Mouse (Mus musculus): Measurements from ENCODE around the gene Zfp983. TPM values are rescaled to one million over a fixed set of nuclear protein-coding genes. Genes with fewer than 3 reads are reported as not detected.
"Not testable (repeated sequence)": the region's sequence is repeated elsewhere in the genome, so short reads cannot be mapped to it uniquely, and the experiment has no call there.

Zfp983 gene
- polyA plus RNA-seq, 1 experiment from 2014 or later, result 3.0 TPM

DNA sequence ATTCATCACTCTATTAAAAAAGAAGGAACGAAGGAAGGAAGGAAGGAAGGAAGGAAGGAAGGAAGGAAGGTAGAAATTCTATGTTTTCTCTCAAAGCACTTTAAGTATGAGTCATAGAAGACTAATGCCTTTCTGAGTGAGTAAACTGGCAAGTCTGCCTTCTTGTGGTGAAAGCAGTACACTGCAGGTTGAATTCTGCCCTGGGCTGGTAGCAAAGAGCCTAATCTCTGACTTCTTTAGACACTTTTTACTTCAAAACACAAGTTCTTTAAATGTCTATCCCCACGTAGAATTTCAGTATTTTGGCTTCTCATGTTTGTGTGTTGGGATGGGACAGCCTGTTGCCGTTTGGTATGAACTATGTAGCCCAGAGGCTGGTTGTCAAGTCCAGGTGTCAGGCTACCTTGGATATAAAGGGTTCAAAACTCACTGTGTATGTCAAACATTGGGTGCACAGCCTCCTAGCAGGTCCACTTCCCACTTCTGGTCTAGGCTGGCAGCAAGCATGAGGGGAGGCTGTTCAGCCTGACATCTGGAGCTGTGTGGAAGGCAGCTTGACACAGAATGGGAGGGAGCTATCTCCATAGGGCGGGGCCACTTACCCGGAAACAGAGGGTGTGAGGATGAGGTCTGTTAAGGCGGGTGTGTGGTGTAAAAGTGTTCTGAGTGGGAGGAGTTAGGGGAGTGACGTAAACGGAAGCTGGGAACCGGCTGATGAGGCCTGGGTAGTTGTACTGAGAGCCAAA, 29.0 kb downstream of the Zfp983 start:
- peak overlapping the region; percentile 58; the same call in 1 of the 2 replicates for H3K9ac ChIP-seq (ENCODE audit: low read depth, low read length)
- 4% methylated on average over 9 of the region's 9 CpGs for WGBS (ENCODE audit: insufficient replicate concordance)
- H3K4me1 ChIP-seq (ENCODE audit: control insufficient read depth, insufficient read depth, low read length), result no peaks in the 10 kb centered on the region
- no peaks in the 10 kb centered on the region for H3K36me3 ChIP-seq (ENCODE audit: control insufficient read depth, insufficient read depth, low read length)
- H3K4me3 ChIP-seq (ENCODE audit: low read depth, low read length), result peak overlapping the region; percentile 51
- ATAC-seq (replicated peaks; ENCODE audit: insufficient number of reproducible peaks, low FRiP score, low TSS enrichment), result peak; percentile 100
- H3K27ac ChIP-seq (ENCODE audit: low read depth, low read length), result peak overlapping the region; percentile 71
- no peaks in the 10 kb centered on the region for H3K9me3 ChIP-seq (replicated peaks; ENCODE audit: control insufficient read depth, low read length)
- no peaks in the 10 kb centered on the region for H3K27me3 ChIP-seq (ENCODE audit: control insufficient read depth, insufficient read depth, low read length)
- peak overlapping the region; percentile 63 for H3K4me2 ChIP-seq

DNA sequence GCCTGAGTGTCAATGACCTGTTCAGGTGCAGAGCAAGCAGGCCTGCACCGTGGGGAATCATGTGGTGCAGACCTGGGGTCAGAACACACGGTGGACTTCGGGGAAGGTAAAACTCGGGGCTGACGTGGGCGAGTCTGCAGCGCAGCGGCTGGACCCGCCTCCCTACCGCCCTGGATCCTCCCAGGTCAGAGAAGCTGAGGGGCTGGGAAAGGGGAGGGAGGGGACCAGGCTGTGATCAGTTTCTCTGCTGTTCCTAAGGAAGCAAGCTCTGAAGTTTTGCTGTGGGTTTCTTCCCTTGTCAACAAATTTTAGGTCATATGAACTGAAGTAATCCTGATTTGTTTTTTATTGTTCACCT, 29.6 kb downstream of the Zfp983 start:
- H3K4me3 ChIP-seq (ENCODE audit: low read depth, low read length), result peak overlapping the region; percentile 51
- peak overlapping the region; percentile 63 for H3K4me2 ChIP-seq
- WGBS (ENCODE audit: insufficient replicate concordance), result 1% methylated on average over 10 of the region's 10 CpGs
- H3K4me1 ChIP-seq (ENCODE audit: control insufficient read depth, insufficient read depth, low read length); H3K9ac ChIP-seq (ENCODE audit: low read depth, low read length); H3K9me3 ChIP-seq (replicated peaks; ENCODE audit: control insufficient read depth, low read length); H3K27me3 ChIP-seq (ENCODE audit: control insufficient read depth, insufficient read depth, low read length); H3K36me3 ChIP-seq (ENCODE audit: control insufficient read depth, insufficient read depth, low read length): not testable (repeated sequence)
- H3K27ac ChIP-seq (ENCODE audit: low read depth, low read length), result peak overlapping the region; percentile 71; the same call in 1 of the 2 replicates
- peak; percentile 89 for ATAC-seq (replicated peaks; ENCODE audit: insufficient number of reproducible peaks, low FRiP score, low TSS enrichment)

DNA sequence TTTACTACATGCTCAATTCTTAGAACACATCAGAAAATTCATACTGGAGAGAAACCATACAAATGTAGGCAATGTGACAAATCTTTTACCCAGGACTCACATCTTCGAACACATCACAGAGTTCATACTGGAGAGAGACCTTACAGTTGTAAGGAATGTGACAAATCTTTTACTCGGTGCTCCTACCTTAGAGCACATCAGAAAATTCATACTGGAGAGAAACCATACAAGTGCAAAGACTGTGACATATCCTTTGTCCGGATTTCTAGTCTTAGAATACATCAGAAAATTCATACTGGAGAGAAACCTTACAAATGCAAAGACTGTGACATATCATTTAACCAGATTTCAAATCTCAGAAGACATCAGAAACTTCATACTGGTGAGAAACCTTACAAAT, 41.1 kb downstream of the Zfp983 start, which contains the start of gene Gm10226:
Gene Gm10226, plus strand, starts transcription at position 301 of the 400 bp plus-strand sequence.
- Histone ChIP-seq H3K9me3 (replicated peaks; ENCODE audit: control insufficient read depth, low read length) (no peaks in the 10 kb centered on the region), H3K36me3 (ENCODE audit: control insufficient read depth, insufficient read depth, low read length) (peaks cover 3% of the 10 kb centered on the region; the same call in 1 of the 2 replicates), H3K4me3 (ENCODE audit: low read depth, low read length) (no peak within 1 kb of the TSS), H3K27me3 (ENCODE audit: control insufficient read depth, insufficient read depth, low read length) (no peaks in the 10 kb centered on the region), H3K9ac (ENCODE audit: low read depth, low read length) (no peak within 1 kb of the TSS), H3K4me2 (no peak within 1 kb of the TSS), H3K27ac (ENCODE audit: low read depth, low read length) (no peak within 1 kb of the TSS), H3K4me1 (ENCODE audit: control insufficient read depth, insufficient read depth, low read length) (no peaks in the 10 kb centered on the region)
- ATAC-seq (replicated peaks; ENCODE audit: insufficient number of reproducible peaks, low FRiP score, low TSS enrichment), result no peak
- WGBS (ENCODE audit: insufficient replicate concordance), result 86% methylated on average over 3 of the region's 3 CpGs

DNA sequence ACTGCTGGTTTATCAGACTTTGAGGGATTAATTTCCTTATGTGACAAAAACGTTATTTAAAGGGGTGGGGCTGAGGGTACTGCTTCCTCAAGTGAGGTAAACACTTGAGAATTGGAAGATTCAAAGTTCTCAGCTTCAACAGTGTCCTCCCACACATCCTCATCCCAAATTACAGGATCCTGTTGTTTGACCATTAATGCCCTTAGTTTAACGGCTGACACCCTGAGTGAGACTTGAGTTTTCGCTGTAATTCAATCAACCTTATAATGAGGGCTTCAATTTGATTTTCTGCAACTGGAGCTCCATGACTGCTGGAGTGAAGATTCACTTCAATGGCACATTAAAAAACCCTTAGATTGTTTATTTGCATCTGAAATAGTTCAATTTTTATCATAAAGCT, 42.9 kb downstream of the Zfp983 start:
- Histone ChIP-seq H3K27me3 (ENCODE audit: control insufficient read depth, insufficient read depth, low read length) (no peaks in the 10 kb centered on the region), H3K4me3 (ENCODE audit: low read depth, low read length) (no peak overlapping the region), H3K27ac (ENCODE audit: low read depth, low read length) (no peak overlapping the region), H3K4me2 (no peak overlapping the region), H3K9ac (ENCODE audit: low read depth, low read length) (no peak overlapping the region), H3K36me3 (ENCODE audit: control insufficient read depth, insufficient read depth, low read length) (peaks cover 3% of the 10 kb centered on the region; the same call in 1 of the 2 replicates), H3K4me1 (ENCODE audit: control insufficient read depth, insufficient read depth, low read length) (no peaks in the 10 kb centered on the region), H3K9me3 (replicated peaks; ENCODE audit: control insufficient read depth, low read length) (no peaks in the 10 kb centered on the region)
- ATAC-seq (replicated peaks; ENCODE audit: insufficient number of reproducible peaks, low FRiP score, low TSS enrichment), result no peak
- WGBS (ENCODE audit: insufficient replicate concordance), result 82% methylated on average over 3 of the region's 3 CpGs

DNA sequence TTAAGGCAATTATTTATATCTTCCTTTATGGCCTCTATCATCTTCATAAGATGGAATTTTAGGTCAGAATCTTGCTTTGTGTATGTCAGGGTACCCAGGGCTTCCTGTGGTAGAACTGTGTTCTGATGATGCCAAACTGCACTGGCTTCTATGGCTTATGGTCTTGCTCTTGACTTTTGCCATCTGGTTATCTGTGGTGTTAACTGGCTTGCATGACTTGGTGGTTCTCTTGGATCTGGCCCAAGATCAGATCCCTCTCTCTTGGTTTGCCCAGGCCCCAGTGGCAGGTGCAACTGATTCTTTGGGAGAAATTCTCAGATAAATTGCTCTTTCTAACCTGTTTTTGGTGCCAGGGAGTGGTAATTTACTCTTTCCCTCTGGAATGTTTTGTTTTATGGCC, 45.6 kb downstream of the Zfp983 start:
- Histone ChIP-seq H3K27ac (ENCODE audit: low read depth, low read length) (no peak overlapping the region), H3K9ac (ENCODE audit: low read depth, low read length) (no peak overlapping the region), H3K4me2 (no peak overlapping the region), H3K9me3 (replicated peaks; ENCODE audit: control insufficient read depth, low read length) (no peaks in the 10 kb centered on the region), H3K27me3 (ENCODE audit: control insufficient read depth, insufficient read depth, low read length) (no peaks in the 10 kb centered on the region), H3K36me3 (ENCODE audit: control insufficient read depth, insufficient read depth, low read length) (peaks cover 3% of the 10 kb centered on the region; the same call in 1 of the 2 replicates), H3K4me1 (ENCODE audit: control insufficient read depth, insufficient read depth, low read length) (no peaks in the 10 kb centered on the region), H3K4me3 (ENCODE audit: low read depth, low read length) (no peak overlapping the region)
- ATAC-seq (replicated peaks; ENCODE audit: insufficient number of reproducible peaks, low FRiP score, low TSS enrichment), result no peak

DNA sequence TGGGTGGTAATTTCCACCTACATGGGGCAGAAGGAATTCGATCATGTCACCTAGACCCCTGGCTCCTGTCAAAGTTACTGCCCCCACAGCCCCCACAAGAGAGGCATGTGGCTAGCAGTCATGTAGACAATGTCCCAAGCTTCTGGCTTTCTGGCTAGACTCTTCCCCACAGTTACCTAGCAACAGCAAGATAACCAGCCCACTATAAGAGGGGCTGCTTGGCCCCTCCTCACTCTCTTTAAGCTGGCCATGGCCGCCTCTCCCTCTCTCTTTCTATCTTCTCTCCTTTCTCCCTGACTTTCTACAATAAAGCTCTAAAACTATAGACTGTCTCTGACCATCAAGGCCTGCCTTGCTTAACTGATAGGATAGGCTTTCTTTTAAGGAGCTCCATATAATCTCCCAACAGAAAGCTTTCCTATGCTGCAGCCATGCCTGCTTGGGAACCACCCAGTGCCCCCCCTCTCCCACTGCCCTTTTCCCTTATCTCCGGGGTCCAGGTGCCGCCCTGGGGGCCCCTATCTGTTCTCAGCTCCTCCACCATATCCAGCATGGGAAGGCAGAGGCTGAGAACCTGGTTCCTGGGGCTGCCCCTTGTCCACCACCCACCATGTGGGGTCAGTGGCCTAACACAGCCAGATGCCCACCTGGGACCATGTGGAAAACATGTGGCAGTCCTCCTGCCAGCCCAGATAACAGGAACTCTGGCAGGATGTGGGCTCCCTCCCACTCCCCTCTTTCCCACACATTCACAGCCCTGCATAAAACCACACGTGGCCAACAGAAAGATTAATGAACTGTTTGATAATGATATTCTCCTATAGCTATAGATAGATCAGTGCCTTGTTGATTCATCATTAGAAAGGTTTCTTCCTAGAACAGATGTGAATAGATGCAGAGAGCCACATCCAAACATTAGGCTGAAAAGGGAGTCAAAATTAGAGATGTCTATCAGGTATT, 52.1 kb downstream of the Zfp983 start:
- no peak overlapping the region for H3K4me3 ChIP-seq (ENCODE audit: low read depth, low read length)
- peak overlapping the region; percentile 54; the same call in 1 of the 2 replicates for H3K27ac ChIP-seq (ENCODE audit: low read depth, low read length)
- H3K9me3 ChIP-seq (replicated peaks; ENCODE audit: control insufficient read depth, low read length), result no peaks in the 10 kb centered on the region
- no peak overlapping the region for H3K9ac ChIP-seq (ENCODE audit: low read depth, low read length)
- peak; percentile 87 for ATAC-seq (replicated peaks; ENCODE audit: insufficient number of reproducible peaks, low FRiP score, low TSS enrichment)
- no peaks in the 10 kb centered on the region for H3K27me3 ChIP-seq (ENCODE audit: control insufficient read depth, insufficient read depth, low read length)
- WGBS (ENCODE audit: insufficient replicate concordance), result 34% methylated on average over 5 of the region's 5 CpGs
- no peaks in the 10 kb centered on the region for H3K36me3 ChIP-seq (ENCODE audit: control insufficient read depth, insufficient read depth, low read length)
- peaks cover 3% of the 10 kb centered on the region; the same call in 1 of the 2 replicates for H3K4me1 ChIP-seq (ENCODE audit: control insufficient read depth, insufficient read depth, low read length)
- H3K4me2 ChIP-seq, result peak overlapping the region; percentile 19; the same call in 1 of the 2 replicates

DNA sequence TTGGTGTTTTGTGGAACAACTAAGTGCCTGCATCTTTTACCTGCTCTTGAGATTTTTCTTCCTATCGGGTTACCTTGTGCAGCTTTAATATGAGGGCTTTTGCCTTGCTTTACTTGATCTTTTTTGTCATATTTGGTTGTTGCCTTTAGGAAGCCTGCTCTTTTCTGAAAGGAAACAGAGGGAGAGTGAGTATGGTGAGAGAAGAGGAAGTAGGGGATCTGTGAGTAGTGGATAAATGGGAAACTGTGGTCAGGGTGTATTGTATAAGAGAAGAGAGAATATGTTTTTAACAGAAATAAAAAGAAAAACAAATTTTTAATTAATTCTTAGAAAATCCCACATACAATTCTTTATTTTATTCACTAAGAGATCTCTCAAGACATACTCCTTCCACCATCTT, 53.0 kb downstream of the Zfp983 start:
- H3K27ac ChIP-seq (ENCODE audit: low read depth, low read length), result no peak overlapping the region
- no peak overlapping the region for H3K4me2 ChIP-seq
- ATAC-seq (replicated peaks; ENCODE audit: insufficient number of reproducible peaks, low FRiP score, low TSS enrichment), result no peak
- no peak overlapping the region for H3K4me3 ChIP-seq (ENCODE audit: low read depth, low read length)
- 78% methylated on average over 1 of the region's 1 CpGs for WGBS (ENCODE audit: insufficient replicate concordance)
- no peak overlapping the region for H3K9ac ChIP-seq (ENCODE audit: low read depth, low read length)
- no peaks in the 10 kb centered on the region for H3K9me3 ChIP-seq (replicated peaks; ENCODE audit: control insufficient read depth, low read length)
- peaks cover 3% of the 10 kb centered on the region; the same call in 1 of the 2 replicates for H3K4me1 ChIP-seq (ENCODE audit: control insufficient read depth, insufficient read depth, low read length)
- no peaks in the 10 kb centered on the region for H3K27me3 ChIP-seq (ENCODE audit: control insufficient read depth, insufficient read depth, low read length)
- no peaks in the 10 kb centered on the region for H3K36me3 ChIP-seq (ENCODE audit: control insufficient read depth, insufficient read depth, low read length)

DNA sequence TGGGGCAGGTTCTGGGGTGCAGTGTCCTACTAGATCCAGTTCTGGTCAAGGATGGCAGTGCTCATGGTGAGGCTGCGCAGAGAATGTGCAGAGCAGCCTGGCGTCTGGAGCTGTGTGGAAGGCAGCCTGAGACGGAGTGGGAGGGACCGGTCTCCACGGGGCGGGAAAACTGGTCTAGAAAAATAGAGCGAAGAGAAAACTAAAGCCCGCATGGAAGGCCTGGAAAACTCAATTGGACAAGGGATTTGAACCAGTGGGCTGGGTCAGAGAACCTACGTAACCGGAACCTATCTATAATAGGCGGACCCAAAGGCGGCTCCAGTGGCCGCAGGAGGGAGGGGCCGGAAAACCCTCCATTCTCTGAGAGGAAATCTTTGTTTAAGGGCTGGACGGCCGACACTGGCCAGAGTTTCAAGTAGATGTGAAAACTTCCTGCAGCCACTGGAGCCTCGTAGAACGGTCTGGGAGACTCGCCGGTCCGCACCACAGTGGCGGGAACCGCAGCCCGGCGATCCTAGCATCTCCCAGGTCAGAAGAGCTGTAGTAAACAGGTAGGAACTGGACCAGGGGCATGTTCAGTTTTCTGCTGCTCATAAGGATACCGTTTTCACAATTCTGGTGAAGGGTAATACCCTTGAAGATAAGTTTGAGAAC, 57.0 kb downstream of the Zfp983 start, which contains the start of gene Zfp760:
Gene Zfp760, plus strand, starts transcription at position 399 of the 654 bp plus-strand sequence.
- no peaks in the 10 kb centered on the region for H3K9me3 ChIP-seq (replicated peaks; ENCODE audit: control insufficient read depth, low read length)
- 5% methylated on average over 26 of the region's 26 CpGs for WGBS (ENCODE audit: insufficient replicate concordance)
- peak within 1 kb of the TSS; percentile 94 for H3K27ac ChIP-seq (ENCODE audit: low read depth, low read length)
- H3K4me3 ChIP-seq (ENCODE audit: low read depth, low read length), result peak within 1 kb of the TSS; percentile 66
- no peaks in the 10 kb centered on the region for H3K27me3 ChIP-seq (ENCODE audit: control insufficient read depth, insufficient read depth, low read length)
- ATAC-seq (replicated peaks; ENCODE audit: insufficient number of reproducible peaks, low FRiP score, low TSS enrichment), result peak; percentile 94
- H3K4me2 ChIP-seq, result peak within 1 kb of the TSS; percentile 66
- H3K36me3 ChIP-seq (ENCODE audit: control insufficient read depth, insufficient read depth, low read length), result no peaks in the 10 kb centered on the region; the same call in 1 of the 2 replicates
- H3K4me1 ChIP-seq (ENCODE audit: control insufficient read depth, insufficient read depth, low read length), result peaks cover 3% of the 10 kb centered on the region; the same call in 1 of the 2 replicates
- H3K9ac ChIP-seq (ENCODE audit: low read depth, low read length), result peak within 1 kb of the TSS; percentile 83

All from heart, embryonic 11.5 days (tissue).